In the genomic region with DNA sequence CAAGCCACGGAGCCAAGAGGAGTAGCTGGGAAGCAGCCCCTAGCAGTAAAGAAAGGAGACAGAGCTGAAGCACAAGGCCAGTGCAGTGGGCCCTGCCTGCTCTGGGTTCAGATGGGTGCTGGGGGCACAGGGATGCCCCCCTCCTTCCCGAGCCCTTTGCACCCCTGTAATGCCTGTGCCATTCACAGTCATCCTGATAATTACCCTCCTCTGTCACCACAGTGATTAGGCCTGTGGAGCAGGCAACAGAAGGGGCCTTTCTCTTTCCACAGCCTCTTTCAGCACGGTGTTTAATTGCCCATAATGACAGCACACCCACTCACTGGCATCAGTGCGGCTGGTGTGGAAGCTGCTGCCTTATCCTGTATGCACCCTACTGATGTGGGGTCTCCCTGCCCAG, we compare ENCODE assay signal across 10 mouse cellular contexts. TPM values are rescaled to one million over a fixed set of nuclear protein-coding genes. Genes with fewer than 3 reads are reported as not detected.
DNase-seq lines count a peak whose midpoint lies in the region; ATAC-seq lines count a peak whose summit lies in the region.
"Had no signal": no experiment of that assay in that cellular context is flagged by ENCODE, and none has a peak within 500 bp of the region (broad histone marks: within the 10 kb centered on the region; RNA-seq: fewer than 3 reads in every experiment).

No protein-coding gene starts in this region.

- H3K4me2 ChIP-seq in hindbrain, embryonic 16.5 days (ENCODE audit: low read length), result no peak overlapping the region
- H3K4me2 ChIP-seq in neural tube, embryonic 13.5 days, result no peak overlapping the region

- peaks cover 56% of the 10 kb centered on the region for H3K4me1 ChIP-seq in forebrain, embryonic 10.5 days
- peaks cover 17% of the 10 kb centered on the region for H3K4me1 ChIP-seq in hindbrain, embryonic 16.5 days (ENCODE audit: control insufficient read depth, insufficient read depth, low read depth, low read length)
- peaks cover 67% of the 10 kb centered on the region for H3K4me1 ChIP-seq in neural tube, embryonic 13.5 days (replicated peaks)

- H3K9ac ChIP-seq in hindbrain, embryonic 16.5 days (ENCODE audit: low read depth, low read length), result peak overlapping the region; percentile 11; the same call in 1 of the 2 replicates
- H3K9ac ChIP-seq in neural tube, embryonic 13.5 days, result peak overlapping the region; percentile 38; the same call in 1 of the 2 replicates

- peak; percentile 16 for DNase-seq in layer of hippocampus, adult 9-11 months
- DNase-seq in layer of hippocampus, adult 9-10 months (ENCODE audit: low spot score), result no peak
- no peak for DNase-seq in forebrain, embryonic 10.5 days (ENCODE audit: extremely low spot score, low spot score)
- no peak for DNase-seq in spleen, postnatal 4 days (ENCODE audit: low spot score in 2 of 2)
- DNase-seq in c-Kit-positive CD71-positive TER-119-positive erythroid progenitor cells, embryonic 14.5 days (ENCODE audit: low spot score), result no peak
- DNase-seq in frontal cortex, postnatal 25 days (ENCODE audit: low spot score in 2 of 2), result no peak
- DNase-seq: heart, postnatal 14 days had no signal

- no peaks in the 10 kb centered on the region for H3K36me3 ChIP-seq in forebrain, embryonic 10.5 days (replicated peaks)
- no peaks in the 10 kb centered on the region for H3K36me3 ChIP-seq in hindbrain, embryonic 16.5 days (ENCODE audit: control insufficient read depth, insufficient read depth, low read length)
- H3K36me3 ChIP-seq in neural tube, embryonic 13.5 days, result no peaks in the 10 kb centered on the region

- H3K27me3 ChIP-seq in forebrain, embryonic 10.5 days (ENCODE audit: poor library complexity, severe bottlenecking), result peaks cover 81% of the 10 kb centered on the region
- no peaks in the 10 kb centered on the region for H3K27me3 ChIP-seq in hindbrain, embryonic 16.5 days (replicated peaks; ENCODE audit: control insufficient read depth, insufficient read depth, low read length)
- H3K27me3 ChIP-seq in neural tube, embryonic 13.5 days, result 0 out of 2 replicates have a peak, but pooled peaks cover 9% of the 10 kb centered on the region

- H3K4me3 ChIP-seq in forebrain, embryonic 10.5 days, result no peak overlapping the region
- no peak overlapping the region for H3K4me3 ChIP-seq in hindbrain, embryonic 16.5 days (ENCODE audit: low read length)
- H3K4me3 ChIP-seq in neural tube, embryonic 13.5 days, result no peak overlapping the region

- peak overlapping the region; percentile 58 for H3K27ac ChIP-seq in forebrain, embryonic 10.5 days
- H3K27ac ChIP-seq in hindbrain, embryonic 16.5 days (ENCODE audit: low read depth, low read length), result peak overlapping the region; percentile 46
- H3K27ac ChIP-seq in neural tube, embryonic 13.5 days (replicated peaks), result peak overlapping the region; percentile 86
- H3K27ac ChIP-seq: kidney, postnatal 0 days had no signal

- H3K9me3 ChIP-seq in forebrain, embryonic 10.5 days, result no peaks in the 10 kb centered on the region
- H3K9me3 ChIP-seq in hindbrain, embryonic 16.5 days (ENCODE audit: control insufficient read depth, low read length), result no peaks in the 10 kb centered on the region
- H3K9me3 ChIP-seq in neural tube, embryonic 13.5 days, result no peaks in the 10 kb centered on the region

- WGBS in forebrain, embryonic 10.5 days, result 17% methylated on average over 4 of the region's 4 CpGs
- WGBS in hindbrain, embryonic 16.5 days, result 30% methylated on average over 4 of the region's 4 CpGs
- WGBS in neural tube, embryonic 13.5 days, result 11% methylated on average over 4 of the region's 4 CpGs

- peak; percentile 58 for ATAC-seq in hindbrain, embryonic 16.5 days
- peak; percentile 85 for ATAC-seq in neural tube, embryonic 13.5 days (ENCODE audit: low read depth)

RNA-seq across cellular contexts. Expression of a gene that starts 28.0 kb away (rescaled TPM):
- polyA plus RNA-seq in forebrain, embryonic 10.5 days (2016; fragmentation: Nextera tagmentation; extraction: Ambion mirVana), result 10.9 and 11.9 TPM in 2 replicates
- polyA plus RNA-seq in hindbrain, embryonic 16.5 days (2015; fragmentation: Nextera tagmentation; extraction: Ambion mirVana), result 9.2 and 10.4 TPM in 2 replicates
- 69.6 and 98.6 TPM in 2 replicates for polyA plus RNA-seq in neural tube, embryonic 13.5 days (2015; fragmentation: Nextera tagmentation; extraction: Ambion mirVana)
